Mouse (Mus musculus): ENCODE data around the gene Hist1h1d. TPM values are rescaled to one million over a fixed set of nuclear protein-coding genes. Genes with fewer than 3 reads are reported as not detected.

Hist1h1d gene
- 1.9 and 2.9 TPM in 2 replicates for polyA plus RNA-seq (2012; rRNA removed)

DNA sequence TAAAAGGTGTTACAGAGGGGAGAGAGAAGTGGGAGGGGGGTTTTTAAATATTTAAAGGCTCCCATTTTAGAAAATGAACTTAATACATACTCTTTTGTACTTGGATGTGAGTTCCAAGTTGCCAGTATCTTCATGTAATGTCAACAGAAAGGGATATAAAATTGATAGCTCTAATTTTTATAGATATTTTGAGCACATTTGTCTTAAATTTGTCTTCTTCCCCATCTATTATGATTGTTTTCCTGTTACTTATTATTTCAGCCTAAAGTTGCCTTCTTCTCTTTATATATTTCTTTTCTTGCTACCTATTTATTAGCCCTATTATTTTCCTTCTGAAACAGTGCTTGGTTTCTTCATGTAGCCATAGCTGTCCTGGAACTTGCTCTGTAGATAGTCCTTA is at the start of gene Hist1h1d:
Gene Hist1h1d, plus strand, starts transcription at position 301 of the 400 bp plus-strand sequence.
- Histone ChIP-seq H3K27me3 (ENCODE audit: control insufficient read depth, insufficient read depth, low read length) (no peaks in the 10 kb centered on the region), H3K36me3 (ENCODE audit: control insufficient read depth, insufficient read depth, low read length) (no peaks in the 10 kb centered on the region), H3K27ac (ENCODE audit: control insufficient read depth, insufficient read depth, low read length) (peak within 1 kb of the TSS; percentile 58; the same call in 1 of the 2 replicates), H3K4me1 (replicated peaks; ENCODE audit: control insufficient read depth, insufficient read depth, low read length) (no peaks in the 10 kb centered on the region), H3K4me3 (ENCODE audit: control insufficient read depth, insufficient read depth, low read length) (no peak within 1 kb of the TSS)
- no peak for DNase-seq
- TF ChIP-seq CTCF (IDR thresholded peaks at IDR 0.05; ENCODE audit: borderline replicate concordance, control insufficient read depth, extremely low read depth, insufficient read depth, low read length, poor library complexity) (no peak), POLR2A (IDR thresholded peaks at IDR 0.05; ENCODE audit: control insufficient read depth, extremely low read depth, insufficient read depth, low read length, poor library complexity) (no peak)

- Histone ChIP-seq H3K27me3 (ENCODE audit: control insufficient read depth, insufficient read depth, low read length) (no peaks in the 10 kb centered on the region), H3K27ac (ENCODE audit: control insufficient read depth, insufficient read depth, low read length) (no peak overlapping the region), H3K4me1 (replicated peaks; ENCODE audit: control insufficient read depth, insufficient read depth, low read length) (peaks cover 3% of the 10 kb centered on the region), H3K36me3 (ENCODE audit: control insufficient read depth, insufficient read depth, low read length) (no peaks in the 10 kb centered on the region), H3K4me3 (ENCODE audit: control insufficient read depth, insufficient read depth, low read length) (no peak overlapping the region)
- 10% methylated on average over 9 of the region's 9 CpGs for WGBS
- TF ChIP-seq POLR2A (IDR thresholded peaks at IDR 0.05; ENCODE audit: control insufficient read depth, extremely low read depth, insufficient read depth, low read length, poor library complexity) (no peak), CTCF (IDR thresholded peaks at IDR 0.05; ENCODE audit: borderline replicate concordance, control insufficient read depth, extremely low read depth, insufficient read depth, low read length, poor library complexity) (no peak)
- peak; percentile 64 for DNase-seq
Observed at GRCm38 (mm10) chr13:23503797-23504196, 49.3 kb upstream of the Hist1h1d start.

DNA sequence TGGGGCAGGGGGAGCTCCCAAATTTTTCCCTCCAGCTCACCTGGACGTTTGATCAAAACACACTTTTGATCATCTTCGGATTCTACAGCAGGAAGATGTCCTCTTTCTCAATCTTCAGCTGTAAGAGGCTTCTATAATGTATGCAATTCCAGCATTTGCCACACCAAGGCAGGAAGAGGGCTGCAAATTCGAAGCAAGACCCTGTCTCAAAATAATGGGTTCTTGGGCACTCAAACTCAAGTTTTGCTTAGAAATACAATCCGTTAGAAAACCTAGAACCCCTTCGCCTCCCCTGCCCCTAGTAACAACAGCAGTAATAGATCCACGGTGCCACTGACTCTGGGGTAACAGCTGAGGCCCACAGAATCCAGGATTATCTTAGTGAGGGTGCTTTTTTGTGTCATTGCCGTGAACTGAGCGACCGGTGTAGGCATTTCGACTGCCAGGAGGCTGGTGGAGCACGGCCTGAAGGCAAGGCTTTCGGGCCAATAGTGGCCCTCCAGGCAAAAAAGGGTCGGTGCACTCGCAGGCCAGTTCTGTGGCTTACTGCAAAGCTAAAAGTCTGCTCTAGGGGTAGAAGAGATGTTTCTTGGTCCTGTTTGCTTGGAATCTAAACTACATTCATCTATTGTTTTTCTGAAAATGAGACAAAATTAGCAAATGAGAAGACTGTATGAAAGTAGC is 47.3 kb upstream of the Hist1h1d start:
- Histone ChIP-seq H3K36me3 (ENCODE audit: control insufficient read depth, insufficient read depth, low read length) (no peaks in the 10 kb centered on the region), H3K27ac (ENCODE audit: control insufficient read depth, insufficient read depth, low read length) (no peak overlapping the region), H3K4me3 (ENCODE audit: control insufficient read depth, insufficient read depth, low read length) (no peak overlapping the region), H3K27me3 (ENCODE audit: control insufficient read depth, insufficient read depth, low read length) (no peaks in the 10 kb centered on the region), H3K4me1 (replicated peaks; ENCODE audit: control insufficient read depth, insufficient read depth, low read length) (peaks cover 3% of the 10 kb centered on the region)
- DNase-seq = no peak
- TF ChIP-seq CTCF (IDR thresholded peaks at IDR 0.05; ENCODE audit: borderline replicate concordance, control insufficient read depth, extremely low read depth, insufficient read depth, low read length, poor library complexity) (no peak), POLR2A (IDR thresholded peaks at IDR 0.05; ENCODE audit: control insufficient read depth, extremely low read depth, insufficient read depth, low read length, poor library complexity) (no peak)
- WGBS = 78% methylated on average over 14 of the region's 14 CpGs

- peak; percentile 33 for DNase-seq
- TF ChIP-seq CTCF (IDR thresholded peaks at IDR 0.05; ENCODE audit: borderline replicate concordance, control insufficient read depth, extremely low read depth, insufficient read depth, low read length, poor library complexity) (no peak), POLR2A (IDR thresholded peaks at IDR 0.05; ENCODE audit: control insufficient read depth, extremely low read depth, insufficient read depth, low read length, poor library complexity) (no peak)
- H3K4me3 ChIP-seq (ENCODE audit: control insufficient read depth, insufficient read depth, low read length) = no peak overlapping the region
- H3K27ac ChIP-seq (ENCODE audit: control insufficient read depth, insufficient read depth, low read length) = no peak overlapping the region
- H3K27me3 ChIP-seq (ENCODE audit: control insufficient read depth, insufficient read depth, low read length) = no peaks in the 10 kb centered on the region
- H3K36me3 ChIP-seq (ENCODE audit: control insufficient read depth, insufficient read depth, low read length) = no peaks in the 10 kb centered on the region
- peaks cover 3% of the 10 kb centered on the region for H3K4me1 ChIP-seq (replicated peaks; ENCODE audit: control insufficient read depth, insufficient read depth, low read length)
- 61% methylated on average over 13 of the region's 13 CpGs for WGBS
Observed at GRCm38 (mm10) chr13:23506351-23506750, 46.7 kb upstream of the Hist1h1d start.

- no peaks in the 10 kb centered on the region for H3K36me3 ChIP-seq (ENCODE audit: control insufficient read depth, insufficient read depth, low read length)
- WGBS = 85% methylated on average over 14 of the region's 14 CpGs
- DNase-seq = no peak
- no peak for TF ChIP-seq CTCF (IDR thresholded peaks at IDR 0.05; ENCODE audit: borderline replicate concordance, control insufficient read depth, extremely low read depth, insufficient read depth, low read length, poor library complexity)
- TF ChIP-seq POLR2A (IDR thresholded peaks at IDR 0.05; ENCODE audit: control insufficient read depth, extremely low read depth, insufficient read depth, low read length, poor library complexity) = no peak
- no peak overlapping the region for H3K4me3 ChIP-seq (ENCODE audit: control insufficient read depth, insufficient read depth, low read length)
- peaks cover 3% of the 10 kb centered on the region for H3K4me1 ChIP-seq (replicated peaks; ENCODE audit: control insufficient read depth, insufficient read depth, low read length)
- no peaks in the 10 kb centered on the region for H3K27me3 ChIP-seq (ENCODE audit: control insufficient read depth, insufficient read depth, low read length)
- H3K27ac ChIP-seq (ENCODE audit: control insufficient read depth, insufficient read depth, low read length) = no peak overlapping the region
Observed at GRCm38 (mm10) chr13:23506819-23507515, 46.1 kb upstream of the Hist1h1d start.

DNA sequence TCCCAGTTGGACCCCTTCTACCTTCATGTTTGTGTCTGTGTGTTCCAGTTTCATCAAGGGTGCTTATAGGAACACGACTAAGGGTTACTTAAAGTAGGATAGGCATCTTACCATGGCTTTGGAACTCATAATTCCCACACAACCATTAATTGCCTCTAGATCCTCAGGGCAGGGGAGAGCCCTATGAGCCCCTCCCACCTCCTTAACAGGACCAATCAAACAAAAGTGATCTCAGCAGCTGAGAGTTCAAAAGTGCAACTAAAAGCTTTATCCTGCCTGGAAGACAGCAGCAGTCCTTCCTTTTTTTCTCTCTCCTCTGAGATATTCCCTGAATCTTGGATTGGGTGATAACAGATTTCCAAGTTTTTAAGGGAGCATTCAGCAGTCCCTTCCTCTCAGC is 42.9 kb upstream of the Hist1h1d start:
- no peak overlapping the region for H3K27ac ChIP-seq (ENCODE audit: control insufficient read depth, insufficient read depth, low read length)
- DNase-seq = no peak
- no peaks in the 10 kb centered on the region for H3K27me3 ChIP-seq (ENCODE audit: control insufficient read depth, insufficient read depth, low read length)
- no peaks in the 10 kb centered on the region for H3K36me3 ChIP-seq (ENCODE audit: control insufficient read depth, insufficient read depth, low read length)
- H3K4me3 ChIP-seq (ENCODE audit: control insufficient read depth, insufficient read depth, low read length) = no peak overlapping the region
- H3K4me1 ChIP-seq (replicated peaks; ENCODE audit: control insufficient read depth, insufficient read depth, low read length) = peaks cover 3% of the 10 kb centered on the region
- WGBS = 65% methylated on average over 1 of the region's 1 CpGs
- TF ChIP-seq CTCF (IDR thresholded peaks at IDR 0.05; ENCODE audit: borderline replicate concordance, control insufficient read depth, extremely low read depth, insufficient read depth, low read length, poor library complexity) (no peak), POLR2A (IDR thresholded peaks at IDR 0.05; ENCODE audit: control insufficient read depth, extremely low read depth, insufficient read depth, low read length, poor library complexity) (no peak)

All from thymus, adult 2 months (tissue).